Mouse (Mus musculus) MEL (cell line): ENCODE measurements at regions not wholly inside any gene's neighbourhood (a gene's known extent, or its start where the extent isn't known, plus 50 kb on each side); places are given as distances from the start of the nearest gene placed in this dataset.

Experiments used
- DNase-seq: peaks from one replicate; pipeline ENCODE4 v3.0.0; 2011; ENCODE audit warnings: low read depth, low spot score
- H3K27ac ChIP-seq: 2 replicates; pipeline ENCODE4 v1.5.1; 2012; ENCODE audit warnings: low read depth, mild to moderate bottlenecking, control low read depth, low read length, moderate library complexity; ENCODE audit not compliant: control insufficient read depth
- H3K27me3 ChIP-seq, 2 experiments: fragments of 150-350 bp in 1 of 2; sonication (generic) in 1 of 2; 2 replicates each; pipeline ENCODE4 v1.6.1; 2012; ENCODE audit warnings: low read length in 2 of 2, mild to moderate bottlenecking in 2 of 2, improper control_type of control experiment in 1 of 2, moderate library complexity in 1 of 2; ENCODE audit not compliant: insufficient read depth in 2 of 2, control insufficient read depth in 1 of 2
- H3K36me3 ChIP-seq, 2 experiments: 2 replicates each; pipeline ENCODE4 v1.6.1; 2012 to 2014; ENCODE audit warnings: low read length in 2 of 2, improper control_type of control experiment in 1 of 2, inconsistent platforms in 1 of 2, mild to moderate bottlenecking in 1 of 2; ENCODE audit not compliant: insufficient read depth in 2 of 2, control insufficient read depth in 1 of 2
- H3K4me1 ChIP-seq, 2 experiments: fragments of 150-350 bp in 1 of 2; sonication (generic) in 1 of 2; 2 replicates each; pipeline ENCODE4 v1.6.1; 2012; ENCODE audit warnings: low read length in 2 of 2, improper control_type of control experiment in 1 of 2, mild to moderate bottlenecking in 1 of 2; ENCODE audit not compliant: insufficient read depth in 2 of 2, control insufficient read depth in 1 of 2
- H3K4me3 ChIP-seq, 2 experiments: fragments of 150-350 bp in 1 of 2; sonication (generic) in 1 of 2; 2 replicates each; pipeline ENCODE4 v1.5.1; 2012; ENCODE audit warnings: low read depth in 2 of 2, low read length in 2 of 2, mild to moderate bottlenecking in 2 of 2, moderate library complexity in 2 of 2, control low read depth in 1 of 2, improper control_type of control experiment in 1 of 2; ENCODE audit not compliant: control insufficient read depth in 1 of 2, insufficient read depth in 1 of 2
- H3K79me2 ChIP-seq: 2 replicates; pipeline ENCODE4 v1.6.1; 2012; ENCODE audit warnings: mild to moderate bottlenecking, low read length, moderate library complexity; ENCODE audit not compliant: control insufficient read depth, poor library complexity, insufficient read depth
- H3K9ac ChIP-seq: 2 replicates; pipeline ENCODE4 v1.6.1; 2012; ENCODE audit warnings: low read depth, mild to moderate bottlenecking, control low read depth, low read length, moderate library complexity; ENCODE audit not compliant: control insufficient read depth, poor library complexity, severe bottlenecking
- H3K9me3 ChIP-seq: fragments of 150-350 bp; sonication (generic); replicated peaks from 2 replicates; pipeline ENCODE4 v1.6.1; 2012; ENCODE audit warnings: mild to moderate bottlenecking, low read length, improper control_type of control experiment, moderate library complexity; ENCODE audit not compliant: insufficient read depth
- CHD1 ChIP-seq: IDR thresholded peaks from 2 replicates; pipeline ENCODE4 v1.6.1; 2012; ENCODE audit warnings: low read depth, mild to moderate bottlenecking, inconsistent platforms, low read length, improper control_type of control experiment
- CHD2 ChIP-seq: IDR thresholded peaks from 2 replicates; pipeline ENCODE4 v1.6.1; 2011; ENCODE audit warnings: low read length, improper control_type of control experiment
- E2F4 ChIP-seq: IDR thresholded peaks from 2 replicates; pipeline ENCODE4 v1.6.1; 2011; ENCODE audit warnings: low read depth, low read length, improper control_type of control experiment, borderline replicate concordance
- ELF1 ChIP-seq: IDR thresholded peaks from 2 replicates; pipeline ENCODE4 v1.6.1; 2014; ENCODE audit warnings: low read depth, mild to moderate bottlenecking, inconsistent platforms, low read length, improper control_type of control experiment, moderate library complexity
- EP300 ChIP-seq, 2 experiments: IDR thresholded peaks; 2 replicates each; pipeline ENCODE4 v1.6.1; 2011; ENCODE audit warnings: improper control_type of control experiment in 2 of 2, low read length in 2 of 2, low read depth in 1 of 2, mild to moderate bottlenecking in 1 of 2
- HCFC1 ChIP-seq: IDR thresholded peaks from 2 replicates; pipeline ENCODE4 v1.6.1; 2012; ENCODE audit warnings: low read depth, mild to moderate bottlenecking, inconsistent platforms, low read length, improper control_type of control experiment, moderate library complexity
- KAT2A ChIP-seq: conservative IDR thresholded peaks from 2 replicates; pipeline ENCODE4 v1.6.1; 2012; ENCODE audit warnings: low read depth, low read length, improper control_type of control experiment, inconsistent platforms
- MEF2A ChIP-seq: IDR thresholded peaks from 2 replicates; pipeline ENCODE4 v1.6.1; 2014; ENCODE audit warnings: low read depth, mild to moderate bottlenecking, inconsistent platforms, low read length, improper control_type of control experiment; ENCODE audit not compliant: poor library complexity, insufficient replicate concordance, severe bottlenecking; ENCODE audit errors: extremely low read depth
- MXI1 ChIP-seq: IDR thresholded peaks from 2 replicates; pipeline ENCODE4 v1.6.1; 2011; ENCODE audit warnings: mild to moderate bottlenecking, low read depth, low read length, improper control_type of control experiment
- MYB ChIP-seq: IDR thresholded peaks from 2 replicates; pipeline ENCODE4 v1.6.1; 2011; ENCODE audit warnings: mild to moderate bottlenecking, low read depth, low read length, improper control_type of control experiment
- NELFE ChIP-seq: IDR thresholded peaks from 2 replicates; pipeline ENCODE4 v1.6.1; 2011; ENCODE audit warnings: low read depth, low read length, improper control_type of control experiment
- SIN3A ChIP-seq: IDR thresholded peaks from 2 replicates; pipeline ENCODE4 v1.6.1; 2012; ENCODE audit warnings: low read length, improper control_type of control experiment, inconsistent platforms
- SMC3 ChIP-seq: IDR thresholded peaks from 2 replicates; pipeline ENCODE4 v1.6.1; 2011; ENCODE audit warnings: low read depth, low read length, improper control_type of control experiment
- UBTF ChIP-seq: IDR thresholded peaks from 2 replicates; pipeline ENCODE4 v1.6.1; 2012; ENCODE audit warnings: low read depth, mild to moderate bottlenecking, inconsistent platforms, low read length, improper control_type of control experiment, moderate library complexity, borderline replicate concordance; ENCODE audit not compliant: insufficient read depth
- USF1 ChIP-seq: IDR thresholded peaks from 2 replicates; pipeline ENCODE4 v1.6.1; 2014; ENCODE audit warnings: low read depth, mild to moderate bottlenecking, inconsistent platforms, low read length, improper control_type of control experiment, moderate library complexity
- ZC3H11A ChIP-seq: IDR thresholded peaks from 2 replicates; pipeline ENCODE4 v1.6.1; 2012; ENCODE audit warnings: low read depth, mild to moderate bottlenecking, inconsistent platforms, low read length, improper control_type of control experiment
- ZMIZ1 ChIP-seq: IDR thresholded peaks from 2 replicates; pipeline ENCODE4 v1.6.1; 2012; ENCODE audit warnings: low read depth, mild to moderate bottlenecking, inconsistent platforms, low read length, improper control_type of control experiment, moderate library complexity
- ZNF384 ChIP-seq: IDR thresholded peaks from 2 replicates; pipeline ENCODE4 v1.6.1; 2012; ENCODE audit warnings: low read depth, mild to moderate bottlenecking, inconsistent platforms, low read length, improper control_type of control experiment

DNA sequence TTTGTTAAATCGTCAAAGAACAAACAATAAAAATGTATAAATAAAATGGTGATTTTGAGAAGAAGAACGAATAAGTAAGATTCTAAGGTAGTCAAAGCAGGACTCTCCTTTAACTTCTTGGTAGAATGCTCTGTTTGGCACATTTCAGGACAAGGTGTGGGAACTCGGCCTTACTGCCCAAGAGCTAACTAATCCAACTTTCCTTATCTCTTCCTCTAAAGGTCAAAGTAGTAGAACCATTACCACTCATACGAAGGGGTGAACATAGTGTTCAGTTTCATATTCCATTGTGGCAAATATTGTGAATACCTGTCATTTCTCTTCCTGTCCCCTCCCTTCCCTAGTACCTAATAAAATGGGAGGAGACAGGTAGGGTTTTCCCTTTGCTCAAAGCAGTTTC, 313.6 kb upstream of the N6amt1 start:
- TF ChIP-seq ELF1: no peak
- no peak for TF ChIP-seq E2F4
- TF ChIP-seq CHD2: no peak
- no peak for TF ChIP-seq CHD1
- no peak for TF ChIP-seq ZC3H11A
- Histone ChIP-seq H3K27ac (no peak overlapping the region), H3K4me3 (no peak overlapping the region), H3K79me2 (no peaks in the 10 kb centered on the region), H3K9ac (no peak overlapping the region), H3K27me3 (no peaks in the 10 kb centered on the region), H3K36me3 (no peaks in the 10 kb centered on the region), H3K4me1 (no peaks in the 10 kb centered on the region), H3K9me3 (no peaks in the 10 kb centered on the region)
- no peak for DNase-seq

DNA sequence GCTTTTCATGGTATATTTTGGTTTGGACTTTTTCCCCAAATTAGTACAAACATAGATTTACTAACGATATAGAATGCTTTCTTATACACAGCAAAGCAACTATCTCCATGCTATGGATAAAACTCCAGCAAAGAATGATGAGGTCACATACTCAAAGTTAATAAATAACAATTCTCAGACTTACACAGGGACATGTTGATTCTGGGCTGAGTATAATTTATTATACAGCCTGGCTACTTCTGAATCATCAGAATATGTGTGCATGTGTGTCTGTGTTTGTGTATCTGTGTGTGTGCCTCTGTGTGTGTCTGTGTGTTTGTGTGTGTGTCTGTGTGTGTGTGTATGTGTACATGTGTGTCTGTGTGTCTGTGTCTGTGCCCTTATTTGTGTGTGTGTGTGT, 314.1 kb upstream of the N6amt1 start:
- no peaks in the 10 kb centered on the region for H3K4me1 ChIP-seq
- no peak for TF ChIP-seq UBTF
- TF ChIP-seq HCFC1: no peak
- TF ChIP-seq CHD1: no peak
- no peak for TF ChIP-seq NELFE
- no peak for TF ChIP-seq ZC3H11A
- no peak for TF ChIP-seq SIN3A
- TF ChIP-seq MXI1: no peak
- no peak for TF ChIP-seq KAT2A
- TF ChIP-seq MYB: no peak
- TF ChIP-seq ZNF384: no peak
- TF ChIP-seq SMC3: no peak
- no peak for TF ChIP-seq MEF2A
- no peak for TF ChIP-seq ZMIZ1
- no peak for TF ChIP-seq USF1
- TF ChIP-seq, all 39 proteins: peak for 0
- no peak overlapping the region for H3K4me3 ChIP-seq
- H3K9ac ChIP-seq: no peak overlapping the region
- no peak overlapping the region for H3K27ac ChIP-seq
- no peaks in the 10 kb centered on the region for H3K9me3 ChIP-seq
- H3K36me3 ChIP-seq: no peaks in the 10 kb centered on the region
- DNase-seq: no peak
- no peaks in the 10 kb centered on the region for H3K79me2 ChIP-seq
- H3K27me3 ChIP-seq: no peaks in the 10 kb centered on the region

DNA sequence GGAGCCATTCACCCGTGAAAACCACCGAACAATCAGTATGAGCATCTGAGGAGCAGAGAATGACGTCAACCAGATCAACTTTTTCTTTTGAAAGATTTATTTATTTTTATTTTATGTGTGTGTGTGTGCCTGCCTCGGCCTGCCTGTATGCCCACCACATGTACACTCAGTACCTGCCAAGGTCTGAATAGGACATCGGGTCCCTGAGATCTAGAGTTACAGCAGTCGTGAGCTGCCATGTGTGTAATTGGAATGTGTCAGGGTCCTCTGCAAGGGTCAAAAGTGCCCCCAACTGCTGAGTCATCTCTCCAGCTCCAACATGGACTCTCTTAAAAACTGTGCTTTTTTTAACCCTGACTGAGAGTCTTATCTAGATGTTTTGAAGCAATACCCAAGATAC, 316.9 kb upstream of the N6amt1 start:
- Histone ChIP-seq H3K79me2 (no peaks in the 10 kb centered on the region), H3K9ac (no peak overlapping the region), H3K4me3 (no peak overlapping the region), H3K9me3 (no peaks in the 10 kb centered on the region), H3K36me3 (no peaks in the 10 kb centered on the region), H3K27ac (no peak overlapping the region), H3K27me3 (no peaks in the 10 kb centered on the region), H3K4me1 (no peaks in the 10 kb centered on the region)
- DNase-seq: no peak
- no peak for TF ChIP-seq EP300 (IDR thresholded peaks at IDR 0.05; ENCODE audit: low read depth in 1 of 2, low read length in 2 of 2)
